Mouse (Mus musculus) midbrain, embryonic 15.5 days (tissue): ENCODE measurements around the gene Sult5a1. TPM values are rescaled to one million over a fixed set of nuclear protein-coding genes. Genes with fewer than 3 reads are reported as not detected.
"Not testable (repeated sequence)": the region's sequence is repeated elsewhere in the genome, so short reads cannot be mapped to it uniquely, and the experiment has no call there.

ENCODE experiments used
- ATAC-seq: fragments of 200-750 bp; cut with Nextera tagmentation; replicated peaks from 2 replicates; pipeline ENCODE4 v1.8.0; 2017; ENCODE audit warnings: moderate TSS enrichment
- H3K27ac ChIP-seq: fragments of 300-500 bp; sonication (generic); 2 replicates; pipeline ENCODE4 v1.5.1; 2015; ENCODE audit warnings: mild to moderate bottlenecking, inconsistent platforms
- H3K27me3 ChIP-seq: fragments of 300-500 bp; sonication (generic); replicated peaks from 2 replicates; pipeline ENCODE4 v1.6.1; 2015; ENCODE audit warnings: inconsistent platforms
- H3K36me3 ChIP-seq: fragments of 300-500 bp; sonication (generic); replicated peaks from 2 replicates; pipeline ENCODE4 v1.6.1; 2015; ENCODE audit warnings: inconsistent platforms
- H3K4me1 ChIP-seq: fragments of 300-500 bp; sonication (generic); 2 replicates; pipeline ENCODE4 v1.6.1; 2015; ENCODE audit warnings: inconsistent platforms
- H3K4me2 ChIP-seq: fragments of 300-500 bp; sonication (generic); 2 replicates; pipeline ENCODE4 v1.6.1; 2015; ENCODE audit warnings: inconsistent platforms, mild to moderate bottlenecking, moderate library complexity
- H3K4me3 ChIP-seq: fragments of 300-500 bp; sonication (generic); 2 replicates; pipeline ENCODE4 v1.5.1; 2015; ENCODE audit warnings: mild to moderate bottlenecking, inconsistent platforms
- H3K9ac ChIP-seq: fragments of 300-500 bp; sonication (generic); 2 replicates; pipeline ENCODE4 v1.6.1; 2015; ENCODE audit warnings: mild to moderate bottlenecking, inconsistent platforms
- H3K9me3 ChIP-seq: fragments of 300-500 bp; sonication (generic); 2 replicates; pipeline ENCODE4 v1.6.1; 2016; ENCODE audit warnings: inconsistent platforms
- WGBS: fragments of 180-500 bp; shearing (Covaris S2); methylation state at CpG from one replicate; pipeline ENCODE4 v1.1.7; 2015; ENCODE audit warnings: mixed read lengths; 5-methylcytosine and 5-hydroxymethylcytosine counted together
- polyA plus RNA-seq: library from polyadenylated mRNA; unstranded; fragments of >200 nt; fragmentation: Nextera tagmentation; extraction: Ambion mirVana; gene quantifications from 2 replicates; pipeline ENCODE4 v1.2.1, GENCODE M21; 2015

The Sult5a1 gene
- 1.6 and 2.1 TPM in 2 replicates for polyA plus RNA-seq

GRCm38 (mm10) chr8:123157888-123158465, at the start of gene Sult5a1:
Gene Sult5a1 (minus strand): TSS chr8:123158315.
- Histone ChIP-seq H3K27ac (no peak within 1 kb of the TSS), H3K4me1 (no peaks in the 10 kb centered on the region), H3K4me3 (no peak within 1 kb of the TSS), H3K9me3 (no peaks in the 10 kb centered on the region), H3K4me2 (peak within 1 kb of the TSS; percentile 7; the same call in 1 of the 2 replicates), H3K36me3 (no peaks in the 10 kb centered on the region), H3K27me3 (no peaks in the 10 kb centered on the region), H3K9ac (no peak within 1 kb of the TSS)
- WGBS, result 34% methylated on average over 13 of the region's 13 CpGs
- ATAC-seq, result no peak

DNA sequence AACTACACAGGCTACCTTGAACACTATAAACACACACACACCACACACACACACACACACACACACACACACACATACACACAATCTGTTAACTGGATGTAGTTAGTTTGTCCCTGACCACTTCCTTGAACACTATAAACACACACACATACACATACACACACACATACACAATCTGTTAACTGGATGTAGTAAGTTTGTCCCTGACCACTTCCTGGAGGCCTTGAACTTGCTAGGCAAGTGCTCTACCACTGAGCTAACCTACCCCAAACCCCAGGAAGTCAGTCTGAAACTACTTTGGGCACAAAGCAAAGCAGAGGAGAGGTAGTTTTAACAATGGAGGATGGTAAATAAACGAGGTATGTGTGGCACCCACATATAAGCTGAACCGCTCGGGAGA, 45.5 kb upstream of the Sult5a1 start:
- Histone ChIP-seq H3K9ac (no peak overlapping the region), H3K9me3 (no peaks in the 10 kb centered on the region), H3K27ac (no peak overlapping the region), H3K4me1 (peaks cover 3% of the 10 kb centered on the region; the same call in 1 of the 2 replicates), H3K4me2 (no peak overlapping the region), H3K4me3 (no peak overlapping the region), H3K27me3 (no peaks in the 10 kb centered on the region), H3K36me3 (peaks cover 20% of the 10 kb centered on the region; the same call in 1 of the 2 replicates)
- no peak for ATAC-seq
- WGBS, result 90% methylated on average over 3 of the region's 3 CpGs

GRCm38 (mm10) chr8:123202288-123202687, 44.2 kb upstream of the Sult5a1 start:
- 0 out of 2 replicates have a peak, but pooled peaks have one; percentile 37 for ATAC-seq
- Histone ChIP-seq H3K9me3 (no peaks in the 10 kb centered on the region), H3K27me3 (no peaks in the 10 kb centered on the region), H3K27ac (no peak overlapping the region), H3K4me3 (no peak overlapping the region), H3K36me3 (peaks cover 12% of the 10 kb centered on the region; the same call in 1 of the 2 replicates), H3K4me2 (no peak overlapping the region), H3K4me1 (peaks cover 3% of the 10 kb centered on the region; the same call in 1 of the 2 replicates), H3K9ac (no peak overlapping the region)
- WGBS, result 27% methylated on average over 5 of the region's 5 CpGs

DNA sequence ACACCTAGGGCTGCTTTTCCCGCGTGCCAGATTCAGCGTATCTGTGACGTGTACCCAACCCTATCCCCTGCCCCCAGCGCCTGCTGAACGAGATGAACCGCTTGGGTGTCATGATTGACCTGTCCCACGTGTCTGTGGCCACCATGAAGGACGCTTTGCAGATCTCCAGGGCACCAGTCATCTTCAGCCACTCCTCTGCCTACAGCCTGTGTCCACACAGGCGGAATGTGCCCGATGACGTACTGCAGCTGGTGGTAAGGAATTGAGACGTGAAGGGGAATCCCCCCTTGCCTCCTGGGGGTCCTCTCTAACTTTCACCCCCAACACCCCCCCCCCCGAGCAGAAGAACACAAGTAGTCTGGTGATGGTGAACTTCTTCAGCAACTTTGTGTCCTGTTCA, 41.7 kb upstream of the Sult5a1 start:
- Histone ChIP-seq H3K4me1 (peaks cover 3% of the 10 kb centered on the region; the same call in 1 of the 2 replicates), H3K27me3 (no peaks in the 10 kb centered on the region), H3K4me2 (no peak overlapping the region), H3K27ac (no peak overlapping the region), H3K9ac (no peak overlapping the region), H3K36me3 (no peaks in the 10 kb centered on the region), H3K9me3 (no peaks in the 10 kb centered on the region), H3K4me3 (no peak overlapping the region)
- WGBS, result 75% methylated on average over 14 of the region's 14 CpGs
- ATAC-seq, result no peak

DNA sequence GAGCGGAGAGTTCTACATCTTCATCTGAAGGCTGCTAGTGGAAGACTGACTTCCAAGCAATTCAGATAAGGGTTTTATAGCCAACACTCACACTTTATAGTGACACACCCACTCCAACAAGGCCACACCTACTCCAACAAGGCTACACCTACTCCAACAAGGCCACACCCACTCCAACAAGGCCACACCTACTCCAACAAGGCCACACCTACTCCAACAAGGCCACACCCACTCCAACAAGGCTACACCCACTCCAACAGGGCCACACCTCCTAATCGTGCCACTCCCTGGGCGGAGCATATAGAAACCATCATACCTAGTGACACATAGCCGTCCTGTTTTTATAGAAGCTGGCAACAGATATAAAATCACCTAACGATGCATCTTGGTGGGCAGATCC, 38.9 kb upstream of the Sult5a1 start:
- not testable (repeated sequence) for H3K27ac ChIP-seq, H3K36me3 ChIP-seq, ATAC-seq, H3K4me1 ChIP-seq, H3K27me3 ChIP-seq, H3K9me3 ChIP-seq, H3K4me2 ChIP-seq, H3K4me3 ChIP-seq, H3K9ac ChIP-seq
- 80% methylated on average over 5 of the region's 5 CpGs for WGBS

- H3K9me3 ChIP-seq, result no peaks in the 10 kb centered on the region
- H3K4me1 ChIP-seq, result peaks cover 3% of the 10 kb centered on the region; the same call in 1 of the 2 replicates
- H3K27ac ChIP-seq, result no peak overlapping the region
- no peak overlapping the region for H3K9ac ChIP-seq
- no peak overlapping the region for H3K4me2 ChIP-seq
- no peaks in the 10 kb centered on the region for H3K36me3 ChIP-seq
- H3K27me3 ChIP-seq, result no peaks in the 10 kb centered on the region
- no peak overlapping the region for H3K4me3 ChIP-seq
- WGBS, result 85% methylated on average over 9 of the region's 9 CpGs
- ATAC-seq, result no peak
These were observed 35.7 kb upstream of the Sult5a1 start for GRCm38 (mm10) chr8:123193771-123194170.

DNA sequence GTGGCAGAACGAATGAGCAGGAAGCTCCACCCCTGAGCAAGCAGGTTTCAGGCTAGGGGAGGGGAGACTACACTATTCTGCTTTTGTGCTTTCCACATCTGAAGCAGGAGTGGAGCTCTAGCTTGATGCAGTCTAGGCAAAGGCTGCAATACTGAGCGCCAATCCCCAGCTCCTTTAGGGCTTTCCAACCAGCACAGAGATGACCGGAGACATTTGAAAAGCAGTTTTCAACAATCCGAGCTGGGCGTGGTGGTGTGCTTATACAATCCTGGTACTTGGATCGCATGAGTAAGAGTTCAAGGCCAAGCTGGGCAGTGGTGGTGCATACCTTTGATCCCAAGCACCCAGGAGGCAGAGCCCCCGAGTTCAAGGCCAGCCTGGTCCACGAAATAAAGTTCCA, 33.8 kb upstream of the Sult5a1 start:
- Histone ChIP-seq H3K4me2 (no peak overlapping the region), H3K9ac (no peak overlapping the region), H3K9me3 (no peaks in the 10 kb centered on the region), H3K36me3 (no peaks in the 10 kb centered on the region), H3K4me3 (no peak overlapping the region), H3K27ac (no peak overlapping the region), H3K27me3 (no peaks in the 10 kb centered on the region), H3K4me1 (peaks cover 3% of the 10 kb centered on the region; the same call in 1 of the 2 replicates)
- WGBS, result 61% methylated on average over 8 of the region's 8 CpGs
- ATAC-seq, result no peak

GRCm38 (mm10) chr8:123190678-123191077, 32.6 kb upstream of the Sult5a1 start:
- no peak overlapping the region for H3K9ac ChIP-seq
- H3K36me3 ChIP-seq, result no peaks in the 10 kb centered on the region
- no peaks in the 10 kb centered on the region for H3K9me3 ChIP-seq
- peak overlapping the region; percentile 10; the same call in 1 of the 2 replicates for H3K4me2 ChIP-seq
- no peaks in the 10 kb centered on the region for H3K27me3 ChIP-seq
- no peak overlapping the region for H3K27ac ChIP-seq
- ATAC-seq, result no peak
- H3K4me1 ChIP-seq, result peaks cover 3% of the 10 kb centered on the region; the same call in 1 of the 2 replicates
- WGBS, result 4% methylated on average over 9 of the region's 9 CpGs
- H3K4me3 ChIP-seq, result no peak overlapping the region

DNA sequence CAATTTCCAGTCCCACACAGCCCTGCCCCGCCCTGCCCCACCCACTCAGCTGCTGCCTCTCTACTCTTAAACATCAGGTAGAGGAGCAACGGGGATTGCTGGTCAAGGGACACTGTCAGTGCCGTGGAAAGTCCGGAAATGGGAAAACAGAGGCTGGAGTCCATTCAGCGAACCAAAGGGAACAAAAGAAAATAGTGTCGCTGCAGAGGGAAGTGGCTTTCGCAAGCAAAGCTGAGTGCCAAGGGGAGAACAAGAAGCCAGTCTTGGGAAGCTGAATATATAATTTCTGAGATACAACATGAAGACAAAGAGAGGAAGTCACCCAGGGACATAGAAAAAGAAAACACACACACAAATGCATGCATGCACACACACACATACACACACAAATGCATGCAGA, 30.7 kb upstream of the Sult5a1 start:
- Histone ChIP-seq H3K4me1 (peaks cover 3% of the 10 kb centered on the region; the same call in 1 of the 2 replicates), H3K9me3 (no peaks in the 10 kb centered on the region), H3K36me3 (no peaks in the 10 kb centered on the region), H3K4me2 (no peak overlapping the region), H3K4me3 (no peak overlapping the region), H3K27me3 (no peaks in the 10 kb centered on the region), H3K9ac (no peak overlapping the region), H3K27ac (no peak overlapping the region)
- ATAC-seq, result no peak
- WGBS, result 74% methylated on average over 7 of the region's 7 CpGs

GRCm38 (mm10) chr8:123188006-123188405, 29.9 kb upstream of the Sult5a1 start:
- no peak for ATAC-seq
- Histone ChIP-seq H3K27ac (no peak overlapping the region), H3K9me3 (no peaks in the 10 kb centered on the region), H3K4me1 (peaks cover 3% of the 10 kb centered on the region; the same call in 1 of the 2 replicates), H3K4me2 (no peak overlapping the region), H3K4me3 (no peak overlapping the region), H3K27me3 (no peaks in the 10 kb centered on the region), H3K9ac (no peak overlapping the region), H3K36me3 (no peaks in the 10 kb centered on the region)
- WGBS, result 85% methylated on average over 2 of the region's 2 CpGs

DNA sequence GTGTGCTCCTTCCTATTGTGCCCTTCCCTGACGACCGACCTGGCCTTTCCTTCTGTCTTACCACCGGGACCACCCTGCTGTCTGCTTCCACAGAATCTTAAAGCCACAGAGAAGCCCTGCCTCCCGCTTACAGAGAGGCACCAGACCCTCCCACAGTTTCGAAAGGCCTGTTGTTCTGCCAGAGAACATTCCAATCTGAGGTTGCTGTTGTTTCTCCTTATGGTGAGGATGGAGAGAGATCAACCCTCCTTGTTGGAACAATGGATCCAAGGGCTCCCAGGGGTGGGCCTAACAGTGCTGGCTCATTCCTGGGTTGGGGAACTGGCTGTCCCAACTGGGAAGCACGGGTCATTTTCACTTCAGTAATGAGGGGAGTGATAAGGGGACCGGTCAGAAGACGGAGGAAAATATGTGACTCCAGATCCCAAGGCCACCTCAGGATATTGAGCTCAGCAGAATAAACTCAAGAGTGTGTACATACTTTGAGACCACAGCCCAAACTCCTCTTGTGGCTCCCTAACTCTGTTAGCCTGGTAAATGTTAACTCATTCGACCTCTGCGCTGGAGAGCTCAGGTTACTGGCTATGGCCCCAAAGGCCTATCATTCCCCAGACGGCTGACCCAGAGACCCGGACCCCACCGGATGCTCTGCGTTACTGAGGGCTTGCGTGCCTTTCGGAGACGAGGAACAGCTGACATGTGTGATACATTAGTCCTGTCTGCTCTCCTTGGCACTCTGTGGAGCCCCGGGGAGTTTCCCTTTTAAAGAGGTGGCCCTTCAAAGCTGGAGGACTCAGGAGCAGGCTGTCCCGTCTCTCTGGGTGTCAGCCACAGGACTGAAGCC, 27.7 kb upstream of the Sult5a1 start, which contains the start of gene Dpep1:
Gene Dpep1, plus strand, starts transcription at position 677 of the 844 bp plus-strand sequence.
- H3K4me3 ChIP-seq, result no peak within 1 kb of the TSS
- H3K27me3 ChIP-seq, result no peaks in the 10 kb centered on the region
- H3K4me1 ChIP-seq, result peaks cover 3% of the 10 kb centered on the region; the same call in 1 of the 2 replicates
- H3K27ac ChIP-seq, result no peak within 1 kb of the TSS
- no peaks in the 10 kb centered on the region for H3K9me3 ChIP-seq
- H3K9ac ChIP-seq, result no peak within 1 kb of the TSS
- ATAC-seq, result no peak
- H3K4me2 ChIP-seq, result no peak within 1 kb of the TSS
- WGBS, result 54% methylated on average over 19 of the region's 19 CpGs
- H3K36me3 ChIP-seq, result no peaks in the 10 kb centered on the region

DNA sequence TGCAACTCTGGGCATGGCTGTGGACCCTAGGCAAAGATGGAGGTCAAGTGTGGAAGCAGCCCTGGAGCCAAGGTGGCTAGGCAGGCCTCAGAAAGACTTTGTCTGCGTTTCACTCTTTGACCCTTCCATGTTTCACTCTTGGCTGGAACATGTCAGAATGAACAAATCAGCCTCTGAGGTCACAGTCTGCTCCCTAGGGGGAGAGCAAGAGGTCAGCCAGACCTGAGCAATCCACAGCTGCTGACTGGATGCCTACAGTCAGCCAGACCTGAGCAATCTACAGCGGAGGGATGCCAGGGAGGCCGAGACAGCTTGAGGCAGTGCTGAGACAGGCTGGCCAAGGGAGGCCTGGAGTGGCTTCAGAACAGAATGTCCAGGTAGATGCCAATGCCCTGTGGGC, 23.3 kb upstream of the Sult5a1 start:
- Histone ChIP-seq H3K36me3 (no peaks in the 10 kb centered on the region), H3K4me1 (no peaks in the 10 kb centered on the region), H3K9me3 (no peaks in the 10 kb centered on the region), H3K27ac (no peak overlapping the region), H3K4me2 (no peak overlapping the region), H3K9ac (no peak overlapping the region), H3K27me3 (no peaks in the 10 kb centered on the region), H3K4me3 (no peak overlapping the region)
- no peak for ATAC-seq
- WGBS, result 69% methylated on average over 3 of the region's 3 CpGs
